Mouse (Mus musculus) forebrain, embryonic 16.5 days (tissue): ENCODE data around the gene Gata1. TPM values are rescaled to one million over a fixed set of nuclear protein-coding genes. Genes with fewer than 3 reads are reported as not detected.
"Not testable (repeated sequence)": the region's sequence is repeated elsewhere in the genome, so short reads cannot be mapped to it uniquely, and the experiment has no call there.

Experiments used
- ATAC-seq: fragments of 200-750 bp; cut with Nextera tagmentation; 2 replicates; pipeline ENCODE4 v1.8.0; 2017; ENCODE audit warnings: mild to moderate bottlenecking, moderate library complexity
- H3K27ac ChIP-seq: fragments of 300-500 bp; sonication (generic); 2 replicates; pipeline ENCODE4 v1.5.1; 2014; ENCODE audit warnings: low read length, control low read depth
- H3K27me3 ChIP-seq: fragments of 300-500 bp; sonication (generic); replicated peaks from 2 replicates; pipeline ENCODE4 v1.6.1; 2014; ENCODE audit warnings: low read length; ENCODE audit not compliant: control insufficient read depth, insufficient read depth
- H3K36me3 ChIP-seq: fragments of 300-500 bp; sonication (generic); 2 replicates; pipeline ENCODE4 v1.6.1; 2014; ENCODE audit not compliant: control insufficient read depth, insufficient read depth
- H3K4me1 ChIP-seq: fragments of 300-500 bp; sonication (generic); replicated peaks from 2 replicates; pipeline ENCODE4 v1.6.1; 2014; ENCODE audit warnings: low read length; ENCODE audit not compliant: control insufficient read depth, insufficient read depth
- H3K4me2 ChIP-seq: fragments of 300-500 bp; sonication (generic); 2 replicates; pipeline ENCODE4 v1.6.1; 2014; ENCODE audit warnings: mild to moderate bottlenecking, low read length, control low read depth
- H3K4me3 ChIP-seq: fragments of 300-500 bp; sonication (generic); replicated peaks from 2 replicates; pipeline ENCODE4 v1.5.1; 2014; ENCODE audit warnings: mild to moderate bottlenecking, low read length, control low read depth
- H3K9ac ChIP-seq: fragments of 300-500 bp; sonication (generic); replicated peaks from 2 replicates; pipeline ENCODE4 v1.6.1; 2014; ENCODE audit warnings: low read depth, low read length, control low read depth
- H3K9me3 ChIP-seq: fragments of 300-500 bp; sonication (generic); 2 replicates; pipeline ENCODE4 v1.6.1; 2016; ENCODE audit warnings: low read length; ENCODE audit not compliant: control insufficient read depth
- WGBS: fragments of 180-500 bp; shearing (Covaris S2); extraction: QIAGEN DNeasy Blood & Tissue Kit; methylation state at CpG from one replicate; pipeline ENCODE4 v1.1.7; 2014; 5-methylcytosine and 5-hydroxymethylcytosine counted together
- polyA plus RNA-seq: library from polyadenylated mRNA; unstranded; fragments of >200 nt; fragmentation: Nextera tagmentation; extraction: Ambion mirVana; gene quantifications from 2 replicates; pipeline ENCODE4 v1.2.1, GENCODE M21; 2015

Gata1 gene
- not detected in 2 replicates for polyA plus RNA-seq

DNA sequence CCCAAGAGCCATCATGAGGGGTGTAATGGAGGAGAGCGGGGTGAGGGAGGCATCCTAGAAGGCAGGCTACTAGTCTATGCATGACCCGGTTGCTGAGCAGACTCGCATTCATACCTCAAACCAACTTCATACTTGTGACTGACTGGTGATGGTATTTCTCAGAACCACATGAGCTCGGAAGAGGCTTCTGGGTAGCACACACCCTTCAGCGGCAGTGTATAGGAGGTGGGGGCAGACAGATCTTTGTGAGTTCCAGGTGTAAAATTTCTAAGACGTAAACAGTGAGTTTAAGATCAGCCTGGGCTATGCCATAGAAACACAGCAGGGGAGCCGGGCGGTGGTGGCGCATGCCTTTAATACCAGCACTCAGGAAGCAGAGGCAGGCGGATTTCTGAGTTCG, at the start of gene Gata1:
TSS of gene Gata1 (minus strand) at position 180 of the 400 bp plus-strand sequence.
- Histone ChIP-seq H3K4me1 (no peaks in the 10 kb centered on the region), H3K9ac (no peak within 1 kb of the TSS), H3K4me2 (no peak within 1 kb of the TSS), H3K27ac (no peak within 1 kb of the TSS), H3K9me3 (no peaks in the 10 kb centered on the region), H3K36me3 (no peaks in the 10 kb centered on the region), H3K4me3 (no peak within 1 kb of the TSS), H3K27me3 (no peaks in the 10 kb centered on the region)
- WGBS: 90% methylated on average over 11 of the region's 11 CpGs
- no peak for ATAC-seq

DNA sequence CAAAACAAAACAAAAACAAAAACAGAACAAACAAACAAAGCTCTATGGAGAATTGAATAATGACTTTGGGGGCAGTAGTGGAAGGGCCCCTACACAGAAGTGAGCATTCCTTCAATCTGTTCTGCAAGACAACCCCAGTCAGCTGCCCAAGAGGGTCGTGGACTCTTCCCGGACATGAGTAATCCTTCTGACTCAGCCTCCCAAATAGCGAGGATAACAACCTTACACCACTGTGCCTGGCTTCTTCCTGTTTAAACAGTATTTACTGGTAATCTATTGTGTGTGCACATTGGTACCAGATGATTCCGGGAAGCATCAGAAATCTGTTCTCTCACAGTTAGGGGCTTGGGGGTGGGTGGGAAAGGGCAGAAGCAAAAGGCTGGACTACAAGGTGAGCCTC, 48.9 kb upstream of the Gata1 start:
- no peaks in the 10 kb centered on the region for H3K9me3 ChIP-seq
- no peaks in the 10 kb centered on the region for H3K4me1 ChIP-seq
- H3K27ac ChIP-seq: no peak overlapping the region
- WGBS: 67% methylated on average over 4 of the region's 4 CpGs
- no peaks in the 10 kb centered on the region for H3K27me3 ChIP-seq
- H3K9ac ChIP-seq: no peak overlapping the region
- no peaks in the 10 kb centered on the region for H3K36me3 ChIP-seq
- no peak for ATAC-seq
- no peak overlapping the region for H3K4me3 ChIP-seq
- H3K4me2 ChIP-seq: no peak overlapping the region

DNA sequence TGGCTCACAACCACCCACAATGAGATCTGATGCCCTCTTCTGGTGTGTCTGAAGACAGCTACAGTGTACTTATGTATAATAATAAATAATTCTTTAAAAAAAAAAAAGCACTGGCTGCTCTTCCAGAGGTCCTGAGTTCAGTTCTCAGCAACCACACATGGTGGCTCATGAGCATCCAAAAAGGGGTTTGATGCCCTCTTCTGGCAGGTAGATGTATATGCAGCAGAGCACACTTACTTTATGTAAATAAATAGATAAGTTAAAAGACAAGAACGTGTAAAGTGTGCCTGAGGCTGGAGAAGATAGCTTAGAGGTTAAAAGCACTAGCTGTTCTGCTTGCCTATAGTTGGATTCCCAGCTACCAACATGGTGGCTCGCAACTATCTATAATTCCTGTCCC, 46.9 kb upstream of the Gata1 start:
- Histone ChIP-seq H3K4me3 (no peak overlapping the region), H3K4me2 (no peak overlapping the region), H3K4me1 (no peaks in the 10 kb centered on the region), H3K9me3 (no peaks in the 10 kb centered on the region), H3K27me3 (no peaks in the 10 kb centered on the region), H3K27ac (no peak overlapping the region), H3K9ac (no peak overlapping the region), H3K36me3 (no peaks in the 10 kb centered on the region)
- WGBS: 87% methylated on average over 2 of the region's 2 CpGs
- no peak for ATAC-seq

DNA sequence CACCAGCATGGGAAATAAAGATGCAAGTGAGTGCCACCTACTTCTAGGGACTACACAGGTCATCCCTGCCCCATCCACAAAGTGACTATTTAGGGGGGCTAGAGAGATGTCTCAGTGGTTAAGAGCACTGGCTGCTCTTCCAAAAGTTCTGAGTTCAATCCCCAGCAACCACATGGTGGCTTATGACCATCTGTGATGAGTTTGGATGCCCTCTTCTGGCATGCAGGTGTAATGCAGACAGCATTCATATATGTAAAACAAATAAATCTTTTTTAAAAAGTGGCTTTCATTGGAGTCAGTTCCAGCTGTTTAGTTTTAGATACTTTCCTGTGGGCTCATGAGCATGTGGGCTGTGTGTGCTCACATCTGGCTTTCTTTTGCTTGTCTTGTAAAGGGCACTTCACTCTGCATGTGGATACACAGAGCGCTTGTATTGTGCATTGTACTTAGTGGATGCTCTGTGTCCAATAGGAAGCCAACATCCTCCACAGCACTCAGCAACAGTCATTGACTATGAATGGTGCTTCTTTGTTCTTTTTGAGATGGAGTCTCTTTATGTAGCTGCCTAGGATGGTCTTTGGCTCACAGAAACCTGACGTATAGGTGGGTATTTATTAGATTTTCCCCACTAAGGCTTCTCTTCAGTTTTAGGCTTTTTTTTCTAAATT, 42.4 kb upstream of the Gata1 start:
- Histone ChIP-seq H3K4me1 (no peaks in the 10 kb centered on the region), H3K27me3 (no peaks in the 10 kb centered on the region), H3K27ac (no peak overlapping the region), H3K4me3 (no peak overlapping the region), H3K36me3 (no peaks in the 10 kb centered on the region), H3K9ac (no peak overlapping the region), H3K4me2 (no peak overlapping the region), H3K9me3 (no peaks in the 10 kb centered on the region)
- 52% methylated on average over 2 of the region's 2 CpGs for WGBS
- ATAC-seq: no peak

DNA sequence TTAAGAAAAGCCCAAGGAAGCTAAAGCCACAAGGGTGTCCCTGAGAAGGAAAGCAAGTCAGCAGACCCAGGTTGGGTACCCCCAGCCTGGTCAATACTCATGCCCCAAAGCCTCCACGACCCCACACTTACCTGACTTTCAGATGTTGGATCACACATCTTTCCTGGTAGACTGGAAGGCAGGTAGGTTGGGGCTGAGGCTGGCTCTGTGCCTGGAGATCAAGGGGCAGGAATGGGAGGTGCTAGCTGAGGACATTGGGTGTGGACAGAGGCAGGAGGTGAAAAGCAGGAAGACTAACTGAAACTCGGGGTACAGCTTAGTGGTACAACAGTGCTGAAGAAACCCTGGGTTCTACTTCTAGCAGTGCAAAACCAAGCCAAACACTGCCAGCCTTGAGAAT, 40.4 kb upstream of the Gata1 start, which contains the start of gene Glod5:
TSS of gene Glod5 (minus strand) at position 207 of the 400 bp plus-strand sequence.
- 75% methylated on average over 2 of the region's 2 CpGs for WGBS
- Histone ChIP-seq H3K9me3 (no peaks in the 10 kb centered on the region; the same call in 1 of the 2 replicates), H3K36me3 (no peaks in the 10 kb centered on the region), H3K4me1 (no peaks in the 10 kb centered on the region), H3K27me3 (no peaks in the 10 kb centered on the region), H3K4me3 (no peak within 1 kb of the TSS), H3K4me2 (no peak within 1 kb of the TSS), H3K9ac (no peak within 1 kb of the TSS), H3K27ac (no peak within 1 kb of the TSS)
- ATAC-seq: no peak

DNA sequence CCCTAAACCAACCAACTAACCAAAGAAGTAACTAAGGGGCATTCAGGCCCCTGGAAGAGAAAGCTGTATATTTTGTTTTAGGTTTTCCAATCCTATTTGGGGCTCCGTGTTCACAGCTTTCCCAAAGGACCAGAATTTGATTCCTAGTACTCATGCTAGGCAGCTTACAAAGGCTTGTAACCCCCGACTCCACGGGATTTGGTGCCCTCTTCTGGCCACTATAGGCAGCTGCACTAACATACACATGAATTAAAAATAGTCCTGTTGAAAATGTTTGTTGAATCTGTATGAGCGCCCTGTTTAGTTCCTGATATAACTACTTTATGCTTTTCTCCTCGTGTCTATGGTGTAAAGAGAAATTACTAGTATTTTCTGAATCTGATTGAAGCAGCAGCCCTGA, 39.3 kb upstream of the Gata1 start:
- Histone ChIP-seq H3K27me3 (no peaks in the 10 kb centered on the region), H3K4me2 (no peak overlapping the region), H3K4me1 (no peaks in the 10 kb centered on the region), H3K4me3 (no peak overlapping the region), H3K9ac (no peak overlapping the region), H3K9me3 (no peaks in the 10 kb centered on the region; the same call in 1 of the 2 replicates), H3K27ac (no peak overlapping the region), H3K36me3 (no peaks in the 10 kb centered on the region)
- no peak for ATAC-seq
- WGBS: 16% methylated on average over 5 of the region's 5 CpGs

DNA sequence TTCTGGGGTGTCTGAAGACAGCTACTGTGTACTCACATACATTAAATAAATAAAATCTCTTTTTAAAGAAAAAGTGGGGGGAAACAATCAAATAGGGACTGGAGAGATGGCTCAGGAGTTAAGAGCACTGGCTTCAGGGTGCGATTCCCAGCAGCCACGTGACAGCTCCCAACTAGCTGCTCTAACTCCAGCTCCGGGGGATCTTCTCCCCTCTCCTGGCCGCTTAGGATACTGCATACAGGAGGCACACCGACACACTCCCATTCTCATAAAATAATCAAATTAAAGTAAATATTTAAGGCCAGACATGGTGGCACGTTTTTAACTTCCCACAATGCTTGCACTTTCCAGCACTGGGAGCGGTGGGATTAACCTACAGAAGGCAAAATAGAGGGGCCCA, 37.8 kb upstream of the Gata1 start:
- H3K4me2 ChIP-seq, H3K9me3 ChIP-seq, H3K27me3 ChIP-seq, H3K27ac ChIP-seq, H3K36me3 ChIP-seq, ATAC-seq, H3K4me3 ChIP-seq, H3K4me1 ChIP-seq, H3K9ac ChIP-seq: not testable (repeated sequence)
- 28% methylated on average over 7 of the region's 7 CpGs for WGBS

DNA sequence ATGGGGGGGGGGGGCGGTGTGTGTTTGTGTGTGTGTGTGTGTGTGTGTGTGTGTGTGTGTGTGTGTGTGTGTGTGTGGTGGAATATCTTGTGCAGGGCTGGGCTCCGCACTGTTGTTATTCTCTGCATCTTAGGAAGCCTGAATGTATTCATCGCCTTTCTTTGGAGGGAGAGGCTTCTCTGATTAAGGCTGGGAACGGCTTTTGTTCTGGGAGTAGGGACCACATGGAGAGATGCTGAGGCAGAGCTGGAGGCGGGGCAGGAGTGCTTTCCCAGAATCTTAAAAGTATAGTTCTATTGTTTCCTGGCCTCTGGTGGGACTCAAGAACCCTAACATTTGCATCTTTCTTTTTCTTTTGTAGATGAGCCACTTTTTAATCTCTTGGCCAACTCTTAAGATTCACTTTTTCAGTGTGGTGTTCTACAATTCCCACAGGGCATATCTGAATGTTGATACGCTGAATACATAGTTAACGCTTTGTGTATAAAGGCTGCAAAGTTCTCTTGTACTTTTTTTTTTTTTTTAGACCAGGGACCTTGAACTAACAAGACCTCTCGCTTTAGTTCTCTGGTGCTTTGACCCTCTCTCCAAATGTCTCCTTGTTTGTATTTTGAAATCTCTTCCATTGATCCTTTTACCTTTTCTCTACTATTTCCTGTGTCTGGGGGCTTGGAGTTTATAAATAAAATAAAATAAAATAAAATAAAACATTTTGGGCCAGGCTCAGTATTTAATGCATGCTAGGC, 35.9 kb upstream of the Gata1 start:
- WGBS: 18% methylated on average over 7 of the region's 8 CpGs
- peak; percentile 43; the same call in 1 of the 2 replicates for ATAC-seq
- H3K27me3 ChIP-seq: no peaks in the 10 kb centered on the region
- H3K27ac ChIP-seq: no peak overlapping the region
- H3K4me2 ChIP-seq: no peak overlapping the region
- H3K9ac ChIP-seq: no peak overlapping the region
- H3K36me3 ChIP-seq: no peaks in the 10 kb centered on the region
- H3K4me1 ChIP-seq: no peaks in the 10 kb centered on the region
- H3K4me3 ChIP-seq: no peak overlapping the region
- no peaks in the 10 kb centered on the region; the same call in 1 of the 2 replicates for H3K9me3 ChIP-seq

DNA sequence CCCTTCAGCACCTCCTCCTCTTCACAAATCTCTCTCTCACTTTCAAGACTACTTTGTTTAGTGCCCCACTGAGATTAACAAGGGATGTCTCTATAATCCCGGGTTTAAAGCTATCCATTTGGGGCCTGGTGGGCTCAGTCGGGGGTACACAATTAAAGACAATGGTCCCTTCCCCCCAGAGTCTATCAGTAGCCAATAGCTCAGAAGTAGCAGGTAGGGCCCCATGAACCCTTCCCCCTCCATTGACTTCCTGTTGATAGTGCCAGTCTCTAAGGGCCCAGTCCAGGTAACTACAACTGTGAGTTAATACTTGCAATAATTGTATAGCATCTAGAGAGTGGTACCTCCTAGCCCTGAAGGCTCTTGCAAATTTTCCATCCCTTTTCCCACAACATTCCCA, 35.3 kb upstream of the Gata1 start:
- H3K4me3 ChIP-seq: no peak overlapping the region
- H3K27ac ChIP-seq: no peak overlapping the region
- no peak overlapping the region for H3K9ac ChIP-seq
- ATAC-seq: no peak
- H3K27me3 ChIP-seq: no peaks in the 10 kb centered on the region
- no peak overlapping the region for H3K4me2 ChIP-seq
- no peaks in the 10 kb centered on the region; the same call in 1 of the 2 replicates for H3K9me3 ChIP-seq
- H3K4me1 ChIP-seq: no peaks in the 10 kb centered on the region
- WGBS: 14% methylated on average over 2 of the region's 2 CpGs
- H3K36me3 ChIP-seq: no peaks in the 10 kb centered on the region
